Mouse (Mus musculus) layer of hippocampus, adult 18-20 months (tissue): ENCODE results near the gene Tmem115. TPM values are rescaled to one million over a fixed set of nuclear protein-coding genes. Genes with fewer than 3 reads are reported as not detected.
A peak's percentile ranks its signal among the peaks of the same experiment; 100 is the strongest.

Experiments used
- DNase-seq, 2 experiments: peaks; one replicate each; pipeline ENCODE4 v3.0.0; 2022; ENCODE audit warnings: low spot score in 2 of 2
- long read RNA-seq: library from polyadenylated mRNA; stranded (forward); transcript quantifications from one replicate; pipeline ENCODE4 v2.0.0, GENCODE M21; 2021
- total RNA-seq, 2 experiments: library from RNA; stranded (reverse); gene quantifications; 2 replicates each; pipeline ENCODE4 v1.2.3; 2021

Tmem115 gene
- total RNA-seq = 10 to 100 TPM; 41.7 to 42.3 TPM
- long read RNA-seq, transcript Tmem115-201 (2 exons, 2,194 nt) = major isoform, 59 of 60 reads
- long read RNA-seq, partial matches to known transcripts = 1 of 60 reads
- long read RNA-seq, other reads (novel, unspliced or antisense) = 0 of 60 reads

GRCm38 (mm10) chr9:107533791-107534407 lies at the start of gene Tmem115:
Gene Tmem115, plus strand, starts transcription at chr9:107533945.
- DNase-seq = peak; percentile 95 to 98

- peak; percentile 25 to 40 for DNase-seq
Observed at GRCm38 (mm10) chr9:107484302-107484701, 49.4 kb upstream of the Tmem115 start.

DNA sequence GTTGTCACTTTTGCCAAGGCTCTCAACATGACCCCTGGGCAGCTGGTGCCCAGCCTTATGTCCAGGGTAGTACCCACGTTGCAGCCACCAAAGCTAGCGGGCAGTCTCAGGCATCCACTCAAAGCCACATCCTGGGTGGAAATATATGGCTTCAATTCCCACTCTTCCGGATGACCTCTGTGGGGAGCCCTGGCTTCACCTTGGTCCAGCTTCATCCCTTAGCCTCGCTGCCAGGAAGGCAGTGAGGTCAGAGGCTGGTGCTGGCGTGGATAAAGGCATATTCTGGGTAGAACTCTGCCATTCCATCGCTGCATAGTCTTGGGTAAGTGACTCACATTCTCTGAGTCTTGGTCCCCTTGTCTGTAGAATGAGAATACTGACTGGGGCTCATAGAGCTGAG lies 49.0 kb upstream of the Tmem115 start:
- DNase-seq = no peak

- DNase-seq = no peak
Observed at GRCm38 (mm10) chr9:107486086-107486485, 47.7 kb upstream of the Tmem115 start.

GRCm38 (mm10) chr9:107486507-107487225 lies 47.1 kb upstream of the Tmem115 start:
- DNase-seq = no peak

GRCm38 (mm10) chr9:107490146-107490545 lies 43.6 kb upstream of the Tmem115 start:
- DNase-seq = no peak

DNA sequence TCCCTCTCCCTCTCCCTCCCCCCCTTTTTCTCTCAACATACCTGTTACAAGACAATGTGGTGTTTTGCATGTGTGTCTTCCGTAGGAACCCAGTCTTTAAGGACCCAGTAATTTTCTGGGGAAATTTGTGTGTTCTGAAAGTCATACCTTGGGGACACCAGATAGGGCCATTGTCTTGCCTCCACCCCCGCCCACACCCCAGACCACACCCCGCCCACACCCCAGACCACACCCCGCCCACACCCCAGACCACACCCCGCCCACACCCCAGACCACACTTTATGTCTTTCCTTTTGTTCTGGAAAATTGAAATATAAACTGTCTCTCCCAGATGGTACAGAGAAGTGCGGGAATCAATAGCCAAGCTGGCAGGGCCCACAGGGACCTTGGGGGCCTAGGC lies 43.1 kb upstream of the Tmem115 start:
- DNase-seq = no peak

- no peak for DNase-seq
Observed at GRCm38 (mm10) chr9:107493511-107493910, 40.2 kb upstream of the Tmem115 start.

GRCm38 (mm10) chr9:107494238-107494637 lies 39.5 kb upstream of the Tmem115 start:
- DNase-seq = no peak

GRCm38 (mm10) chr9:107496359-107496758 lies 37.4 kb upstream of the Tmem115 start:
- no peak for DNase-seq

GRCm38 (mm10) chr9:107500708-107501286 lies 32.9 kb upstream of the Tmem115 start:
- DNase-seq = no peak

- no peak for DNase-seq
Observed at GRCm38 (mm10) chr9:107502131-107502846, 31.5 kb upstream of the Tmem115 start.

DNA sequence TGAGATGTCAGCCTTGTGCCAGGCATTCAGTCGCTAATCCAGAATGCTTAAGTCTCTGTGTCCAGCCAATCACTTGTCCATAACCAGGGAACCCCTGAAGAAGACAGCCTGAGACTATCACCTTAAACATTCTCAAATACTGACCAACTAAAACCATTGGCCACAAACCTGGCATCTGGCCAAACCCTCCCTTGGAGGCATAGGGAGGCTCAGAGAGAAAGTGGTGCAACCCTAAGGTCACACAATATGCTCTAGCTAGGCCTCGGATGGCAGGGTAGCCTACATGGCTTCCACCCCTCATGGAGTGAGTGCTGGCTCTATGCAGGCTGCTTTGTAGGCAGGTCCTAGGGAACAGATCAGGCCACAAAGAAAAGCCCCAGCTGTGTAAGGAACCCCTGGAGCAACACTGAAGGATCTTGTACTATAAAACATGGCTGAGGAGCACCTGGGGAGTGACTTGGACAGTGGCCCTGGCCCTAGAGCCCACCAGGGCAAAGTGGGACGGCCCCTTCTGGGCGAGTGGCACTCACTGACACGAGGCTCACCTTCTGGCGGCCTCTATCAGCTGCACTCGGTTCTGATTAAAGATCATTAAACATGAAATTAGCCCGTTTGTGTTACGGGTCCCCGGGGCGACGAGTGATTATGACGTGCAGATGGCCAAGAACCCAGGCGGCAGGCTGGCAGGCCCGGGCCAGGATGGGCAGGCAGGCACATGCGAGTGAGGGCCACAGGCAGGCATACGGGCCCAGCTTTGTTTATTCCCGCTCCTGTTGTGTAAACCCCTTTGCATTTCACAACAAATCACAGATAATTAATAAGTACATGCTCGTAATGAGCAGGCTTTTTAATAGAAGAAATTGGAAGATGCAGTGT lies 28.8 kb upstream of the Tmem115 start:
- DNase-seq = no peak

- DNase-seq = peak; percentile 63 to 74
Observed at GRCm38 (mm10) chr9:107508266-107508665, 25.5 kb upstream of the Tmem115 start.

DNA sequence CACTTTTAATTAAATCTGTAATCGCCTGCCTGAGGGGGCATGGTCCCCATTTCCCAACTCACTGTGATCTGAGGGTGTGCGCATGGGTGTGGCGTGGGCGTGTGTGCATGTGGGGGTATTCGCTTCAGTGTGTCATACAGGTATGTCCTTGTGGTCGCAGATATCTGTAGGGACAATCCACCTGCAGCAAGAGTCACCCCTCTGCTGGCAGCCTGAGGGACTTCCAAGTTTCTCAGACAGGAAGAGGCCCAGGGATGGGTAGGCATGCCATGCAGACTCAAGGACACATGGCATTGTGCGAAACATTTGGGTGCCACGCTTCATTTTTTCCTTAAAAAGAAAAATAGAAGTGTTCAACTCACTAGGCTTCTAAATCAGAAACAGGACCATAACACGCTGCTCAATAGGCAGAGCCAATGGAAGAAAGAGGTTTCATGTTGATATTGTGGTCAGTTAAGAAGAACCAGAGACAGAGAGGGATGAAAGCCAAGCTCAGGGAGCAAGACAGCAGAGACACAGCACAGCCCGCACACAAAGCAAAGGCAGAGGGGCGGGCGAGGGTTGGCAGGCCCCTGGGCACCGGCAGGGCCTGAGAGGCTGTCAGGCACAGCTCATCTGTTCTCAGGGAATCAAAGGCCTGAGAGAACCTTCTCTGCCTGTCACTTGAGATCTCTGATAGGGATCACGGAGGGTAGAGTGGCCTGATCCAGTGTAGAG lies 23.2 kb upstream of the Tmem115 start:
- no peak for DNase-seq

DNA sequence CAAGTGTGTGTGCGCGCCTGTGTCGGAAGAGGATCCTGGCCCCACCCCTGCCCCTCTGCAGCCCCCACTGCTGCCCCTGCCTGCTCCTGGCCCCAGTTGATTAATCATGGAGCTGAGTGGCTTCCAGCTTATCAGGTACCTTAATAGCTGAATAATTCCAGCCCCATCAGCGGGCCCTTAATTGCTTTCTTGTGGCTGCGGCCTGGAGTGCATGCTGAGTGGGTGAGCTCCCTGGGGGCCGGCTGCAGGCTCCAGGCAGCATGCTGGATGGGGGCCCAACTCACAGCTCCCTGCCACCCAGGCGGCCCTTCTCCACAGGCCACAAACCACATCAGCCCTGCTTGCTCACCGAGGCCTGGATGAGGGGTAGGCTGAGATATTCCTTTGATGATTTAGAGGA lies 22.3 kb upstream of the Tmem115 start:
- DNase-seq = no peak

DNA sequence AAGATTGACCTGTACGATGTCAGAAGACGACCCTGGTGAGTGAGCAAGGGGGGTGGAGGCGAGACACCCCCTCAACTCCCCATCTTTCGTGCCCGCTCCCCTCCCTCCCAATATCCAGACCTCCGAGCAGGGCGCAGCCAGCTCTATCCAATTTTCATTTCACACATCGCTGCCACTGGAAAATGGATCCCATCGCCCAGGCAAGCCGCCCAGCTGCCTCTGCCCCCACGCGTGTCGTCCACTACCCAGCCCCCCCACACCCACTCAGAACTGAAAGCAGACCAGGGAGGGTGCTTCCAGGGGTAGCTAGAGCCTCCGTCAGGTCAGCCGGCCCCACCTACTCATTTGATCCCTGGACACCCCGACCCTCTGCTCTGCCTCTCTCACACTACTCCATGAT lies 21.4 kb upstream of the Tmem115 start:
- no peak for DNase-seq

DNA sequence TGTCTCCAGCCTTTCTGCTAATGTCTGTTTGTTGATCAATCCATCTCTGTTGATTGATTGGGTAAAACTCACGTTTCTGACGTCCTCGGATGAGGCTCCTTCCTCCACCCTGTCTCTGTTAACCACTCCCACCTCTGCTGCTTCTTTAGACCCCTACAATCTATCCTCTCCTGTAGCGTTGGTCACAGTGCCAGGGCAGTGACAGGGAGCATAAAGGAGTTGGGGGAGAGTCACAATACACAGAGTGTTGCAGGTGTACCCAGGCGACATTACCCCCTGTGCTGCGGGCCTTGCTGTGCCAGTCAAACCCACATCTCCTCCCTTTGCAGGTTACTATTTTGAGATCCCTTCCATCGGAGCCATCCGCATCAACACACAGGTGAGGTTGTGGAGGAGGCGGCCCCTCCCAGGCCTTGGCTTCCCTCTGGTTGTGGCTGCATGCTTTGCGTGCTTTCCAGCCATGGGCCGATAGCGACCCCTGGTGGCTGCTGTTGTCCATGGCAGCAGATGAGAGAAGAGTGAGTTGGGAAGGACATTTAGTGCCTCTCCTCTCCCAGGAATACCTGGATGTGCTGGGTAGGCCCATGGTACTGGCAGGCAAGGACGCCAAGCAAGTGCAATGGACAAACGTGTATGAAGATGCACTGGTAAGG lies 19.3 kb upstream of the Tmem115 start:
- DNase-seq = peak; percentile 77 to 86

- no peak for DNase-seq
Observed at GRCm38 (mm10) chr9:107520331-107520730, 13.4 kb upstream of the Tmem115 start.
